Mouse (Mus musculus) megakaryocyte progenitor cell, adult 5-6 weeks (primary cell): ENCODE data around the gene Igfbp6. TPM values are rescaled to one million over a fixed set of nuclear protein-coding genes. Genes with fewer than 3 reads are reported as not detected.

Experiments used
- ATAC-seq: replicated peaks from 2 replicates; pipeline ENCODE4 v1.8.0; 2016; ENCODE audit warnings: mild to moderate bottlenecking, moderate TSS enrichment, inconsistent platforms; ENCODE audit not compliant: poor library complexity
- total RNA-seq, 2 experiments: library from RNA; stranded (forward) in 1 of 2; stranded (reverse) in 1 of 2; fragments of 157-497, 149-512 nt in 1 of 2; fragments of 200-1000 nt in 1 of 2; gene quantifications; 2 replicates each; pipeline versions ENCODE4 v1.2.3 to v1.2.4; 2015 to 2017

Gene Igfbp6
- total RNA-seq, 2 experiments from 2014 or later: not detected

DNA sequence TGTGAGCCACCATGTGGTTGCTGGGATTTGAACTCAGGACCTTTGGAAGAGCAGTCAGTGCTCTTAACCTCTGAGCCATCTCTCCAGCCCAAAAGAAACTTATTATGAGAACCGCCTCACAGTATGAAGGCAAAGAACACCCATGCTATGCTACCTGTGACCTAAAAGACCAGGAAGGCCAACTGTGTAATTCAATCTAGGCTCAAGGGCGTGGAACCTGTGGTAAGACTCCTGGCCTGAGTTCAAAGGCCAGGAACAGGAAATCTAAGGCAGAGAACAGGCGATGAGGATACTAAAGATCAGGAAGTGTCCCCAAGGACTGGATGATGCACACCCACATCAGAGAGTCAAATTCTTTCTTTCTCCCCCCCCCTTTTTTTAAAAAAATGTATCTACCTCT, 29.4 kb downstream of the Igfbp6 start:
- no peak for ATAC-seq

- ATAC-seq: no peak
Measured at GRCm38 (mm10) chr15:102175736-102176319, 31.7 kb downstream of the Igfbp6 start.

- ATAC-seq: peak; percentile 47
Measured at GRCm38 (mm10) chr15:102176571-102177316, 32.6 kb downstream of the Igfbp6 start.

GRCm38 (mm10) chr15:102177417-102177816, 33.3 kb downstream of the Igfbp6 start:
- ATAC-seq: no peak

DNA sequence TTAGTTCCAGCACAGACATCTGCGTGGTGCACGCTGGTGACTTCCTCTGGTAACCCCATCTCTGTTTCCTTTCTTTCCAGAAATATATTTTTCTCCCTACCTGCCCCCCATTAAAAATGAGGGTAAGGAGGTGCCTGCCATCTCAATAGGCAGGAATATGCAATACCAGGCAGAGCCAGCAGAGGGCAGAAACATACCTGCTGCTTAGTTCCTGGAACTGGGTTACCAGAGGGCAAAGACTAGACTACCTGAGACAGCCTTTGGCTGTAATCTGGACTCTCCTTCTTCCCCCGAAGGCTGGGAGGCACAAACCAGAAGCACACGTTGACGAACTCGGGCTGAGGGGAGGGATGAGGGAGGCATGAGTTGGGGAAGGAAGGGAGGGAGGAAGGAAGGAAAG, 34.1 kb downstream of the Igfbp6 start:
- ATAC-seq: peak; percentile 90

GRCm38 (mm10) chr15:102179106-102179505, 34.9 kb downstream of the Igfbp6 start:
- ATAC-seq: no peak

GRCm38 (mm10) chr15:102179924-102180323, 35.8 kb downstream of the Igfbp6 start:
- ATAC-seq: no peak

DNA sequence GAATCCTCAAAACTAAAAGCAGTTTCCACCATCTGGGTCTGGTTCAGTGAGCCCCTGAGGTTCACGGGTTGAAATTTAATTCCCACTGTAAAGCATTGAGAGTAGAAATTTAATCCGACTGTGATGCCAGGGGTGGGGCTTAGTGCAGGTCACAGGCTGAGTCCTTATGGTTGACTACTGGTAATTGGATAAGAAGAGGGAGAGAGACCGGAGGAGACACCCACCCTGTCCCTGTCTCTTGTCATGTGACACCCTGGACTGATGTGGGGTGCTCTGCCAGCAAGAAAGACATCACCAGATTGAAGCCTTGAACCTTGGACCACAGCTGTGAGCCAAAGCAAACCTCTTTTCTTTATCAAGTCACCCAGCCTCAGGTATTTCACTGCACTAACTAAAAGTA, 38.9 kb downstream of the Igfbp6 start:
- no peak for ATAC-seq

DNA sequence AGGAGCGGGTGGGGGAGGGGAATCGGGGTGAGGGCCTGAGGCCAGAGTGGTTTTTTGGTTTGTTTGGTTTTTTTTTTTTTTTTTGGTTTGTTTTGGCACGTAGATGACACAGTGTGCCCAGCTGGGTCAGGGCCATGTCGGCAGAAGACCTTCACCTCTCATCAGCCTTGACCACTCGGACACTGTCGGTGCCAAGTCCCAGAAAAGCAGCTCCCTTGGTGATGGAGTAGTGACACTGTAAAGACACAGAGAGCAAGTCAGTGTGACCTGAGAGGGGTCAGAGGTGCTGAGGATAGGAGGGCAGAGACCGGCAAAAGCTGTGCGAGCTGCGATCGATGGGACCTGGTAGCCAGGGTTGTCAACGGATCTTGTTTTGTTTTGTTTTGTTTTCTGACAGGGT, 42.1 kb downstream of the Igfbp6 start:
- no peak for ATAC-seq

GRCm38 (mm10) chr15:102188096-102188495, 43.9 kb downstream of the Igfbp6 start:
- no peak for ATAC-seq

GRCm38 (mm10) chr15:102188883-102189282, 44.7 kb downstream of the Igfbp6 start:
- ATAC-seq: no peak

DNA sequence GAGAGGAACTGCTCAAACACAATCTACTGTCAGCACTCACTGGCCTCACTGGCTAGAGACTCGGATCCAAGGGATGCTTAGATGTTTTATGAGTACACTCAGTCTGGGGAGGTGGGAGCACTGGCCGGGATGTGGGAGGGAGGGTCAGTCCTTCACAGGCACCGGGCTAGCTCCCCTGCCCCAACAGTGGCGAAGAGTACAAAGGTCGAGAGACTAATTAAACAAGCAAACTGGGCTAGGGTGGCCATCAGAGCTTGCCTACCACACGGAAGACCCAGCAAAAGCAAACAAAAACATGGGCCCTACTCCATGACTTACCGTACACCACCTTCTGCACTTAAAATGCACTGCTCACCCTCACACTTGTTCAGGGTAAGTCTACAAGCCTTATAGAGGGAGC, 47.5 kb downstream of the Igfbp6 start:
- ATAC-seq: no peak

DNA sequence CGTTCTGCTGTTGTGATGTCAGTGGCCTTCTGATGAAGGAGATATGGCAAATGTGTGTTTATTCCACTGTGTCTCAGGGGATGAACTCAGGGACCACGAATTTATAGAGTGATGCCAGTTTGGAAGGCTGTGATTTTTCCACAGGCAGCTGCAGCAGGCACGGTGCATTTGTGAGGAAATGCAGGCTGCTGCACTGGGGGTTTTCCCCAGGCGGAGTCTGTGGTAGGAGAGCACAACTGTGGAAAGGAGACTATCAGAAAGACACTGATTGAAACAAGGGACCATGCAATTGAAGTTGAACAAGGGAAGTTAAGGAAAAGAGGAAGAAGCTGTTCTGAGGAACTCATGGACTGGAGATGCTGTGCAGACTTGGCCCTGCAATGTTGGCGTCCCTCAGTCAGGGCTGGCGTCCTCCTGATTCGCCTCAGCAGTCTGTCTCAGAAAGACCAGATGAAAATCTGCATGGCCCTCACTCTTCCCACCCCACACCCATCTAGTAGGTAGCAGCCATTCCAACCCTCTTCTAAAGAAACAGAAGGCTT, 48.2 kb downstream of the Igfbp6 start:
- peak; percentile 63 for ATAC-seq

GRCm38 (mm10) chr15:102192820-102193386, 48.7 kb downstream of the Igfbp6 start:
- ATAC-seq: peak; percentile 37; the same call in 1 of the 2 replicates

DNA sequence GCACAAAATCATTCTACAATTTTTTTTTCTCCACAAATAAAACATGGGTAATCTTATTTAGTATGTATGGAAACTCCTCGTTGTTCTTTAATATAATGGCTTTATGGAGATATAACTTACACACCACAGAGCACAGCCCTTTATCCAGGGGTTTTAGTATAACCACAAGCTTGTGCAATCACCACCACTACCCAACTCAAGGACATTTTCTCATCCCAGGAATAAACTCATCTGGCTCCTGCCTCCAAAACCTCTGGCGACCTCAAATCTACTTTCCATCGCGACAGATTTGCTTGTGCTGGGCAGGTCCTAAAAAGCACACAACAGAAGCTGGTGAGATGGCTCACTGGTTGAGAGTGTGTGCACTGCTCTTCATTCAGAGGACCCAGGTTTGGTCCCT, 49.5 kb downstream of the Igfbp6 start:
- ATAC-seq: no peak

DNA sequence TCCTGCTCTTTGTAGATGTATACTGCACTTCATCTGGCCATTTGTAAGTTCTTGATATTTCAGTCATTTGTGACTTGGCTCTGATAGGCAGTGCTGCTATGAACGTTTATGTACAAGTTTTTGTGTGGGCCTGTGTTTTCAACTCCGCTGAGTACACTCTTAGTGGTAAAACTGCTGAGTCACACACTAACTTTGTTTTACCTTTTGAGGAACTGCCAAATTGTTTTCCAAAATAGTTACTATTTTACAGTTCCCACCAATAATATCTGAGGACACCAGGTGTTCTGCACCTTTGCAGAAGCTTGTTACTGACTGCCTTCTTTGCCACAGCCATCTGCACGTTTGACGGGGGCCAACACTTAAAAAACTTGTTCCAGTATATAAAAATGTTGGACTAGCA, 50.3 kb downstream of the Igfbp6 start:
- ATAC-seq: 0 out of 2 replicates have a peak, but pooled peaks have one; percentile 27

GRCm38 (mm10) chr15:102195373-102195772, 51.2 kb downstream of the Igfbp6 start:
- no peak for ATAC-seq

DNA sequence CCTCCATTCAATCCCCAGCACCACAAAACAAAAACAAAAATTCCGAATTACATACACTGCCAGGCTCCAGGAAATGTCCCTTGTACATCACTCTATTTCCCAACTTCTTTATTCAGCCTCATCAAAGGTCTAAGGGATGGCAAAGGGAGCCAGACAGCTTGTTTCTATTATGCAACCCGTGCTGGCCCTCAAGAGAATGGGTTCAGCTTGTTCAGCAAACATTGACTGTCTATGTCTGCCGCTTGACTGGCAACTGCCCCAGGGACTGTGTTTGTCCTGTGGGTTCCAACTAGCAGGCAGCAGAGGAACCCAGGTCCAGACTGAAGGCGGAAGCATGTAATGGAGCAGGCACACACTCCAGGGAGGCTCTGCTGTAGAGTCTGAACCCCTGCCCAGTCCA, 54.7 kb downstream of the Igfbp6 start:
- ATAC-seq: no peak
